Mouse (Mus musculus) CH12.LX (cell line): ENCODE results near the gene Nlrc5.

Source experiments
- CHD2 ChIP-seq: IDR thresholded peaks from 2 replicates; pipeline ENCODE4 v1.6.1; 2011; ENCODE audit warnings: low read length, improper control_type of control experiment
- CTCF ChIP-seq, 2 experiments: IDR thresholded peaks in 1 of 2; conservative IDR thresholded peaks in 1 of 2; 2 replicates each; pipeline ENCODE4 v1.5.1; 2011 to 2012; ENCODE audit warnings: low read depth in 2 of 2, low read length in 2 of 2, improper control_type of control experiment in 1 of 2, inconsistent platforms in 1 of 2, mild to moderate bottlenecking in 1 of 2, moderate library complexity in 1 of 2
- GABPA ChIP-seq: IDR thresholded peaks from 2 replicates; pipeline ENCODE4 v1.6.1; 2012; ENCODE audit warnings: low read depth, low read length, improper control_type of control experiment, inconsistent platforms; ENCODE audit not compliant: insufficient replicate concordance
- KAT2A ChIP-seq: IDR thresholded peaks from 2 replicates; pipeline ENCODE4 v1.6.1; 2012; ENCODE audit warnings: low read length, improper control_type of control experiment, inconsistent platforms; ENCODE audit not compliant: insufficient replicate concordance
- MAX ChIP-seq: IDR thresholded peaks from 2 replicates; pipeline ENCODE4 v1.6.1; 2011; ENCODE audit warnings: low read length, improper control_type of control experiment
- MXI1 ChIP-seq: IDR thresholded peaks from 2 replicates; pipeline ENCODE4 v1.6.1; 2011; ENCODE audit warnings: mild to moderate bottlenecking, low read depth, low read length, improper control_type of control experiment
- POLR2A ChIP-seq: IDR thresholded peaks from 2 replicates; pipeline ENCODE4 v1.6.1; 2011; ENCODE audit warnings: low read depth, mild to moderate bottlenecking, improper control_type of control experiment, low read length
- TCF12 ChIP-seq: IDR thresholded peaks from 2 replicates; pipeline ENCODE4 v1.6.1; 2014; ENCODE audit warnings: low read depth, mild to moderate bottlenecking, inconsistent platforms, low read length, improper control_type of control experiment
- UBTF ChIP-seq: IDR thresholded peaks from 2 replicates; pipeline ENCODE4 v1.6.1; 2012; ENCODE audit warnings: low read depth, mild to moderate bottlenecking, inconsistent platforms, low read length, improper control_type of control experiment, moderate library complexity
- USF1 ChIP-seq: IDR thresholded peaks from 2 replicates; pipeline ENCODE4 v1.6.1; 2014; ENCODE audit warnings: low read depth, mild to moderate bottlenecking, inconsistent platforms, low read length, improper control_type of control experiment
- ZC3H11A ChIP-seq: IDR thresholded peaks from 2 replicates; pipeline ENCODE4 v1.6.1; 2012; ENCODE audit warnings: low read depth, mild to moderate bottlenecking, inconsistent platforms, low read length, improper control_type of control experiment

GRCm38 (mm10) chr8:94470794-94471193, 36.6 kb downstream of the Nlrc5 start:
- no peak for TF ChIP-seq CTCF (conservative IDR thresholded peaks at IDR 0.05 in 1 of 2, IDR thresholded peaks at IDR 0.05 in 1 of 2; ENCODE audit: low read depth in 2 of 2, low read length in 2 of 2)
- no peak for TF ChIP-seq GABPA
- TF ChIP-seq USF1: no peak
- no peak for TF ChIP-seq UBTF
- no peak for TF ChIP-seq POLR2A
- no peak for TF ChIP-seq MXI1
- no peak for TF ChIP-seq KAT2A
- no peak for TF ChIP-seq MAX
- no peak for TF ChIP-seq TCF12
- TF ChIP-seq CHD2: no peak
- no peak for TF ChIP-seq ZC3H11A
